Mouse (Mus musculus) R1 (cell line): ENCODE results near the gene Rhobtb1.

Experiments used
- DNase-seq: peaks from one replicate; pipeline ENCODE4 v3.0.0-alpha.2; 2018; ENCODE audit warnings: low read depth, low spot score

The Rhobtb1 gene

DNA sequence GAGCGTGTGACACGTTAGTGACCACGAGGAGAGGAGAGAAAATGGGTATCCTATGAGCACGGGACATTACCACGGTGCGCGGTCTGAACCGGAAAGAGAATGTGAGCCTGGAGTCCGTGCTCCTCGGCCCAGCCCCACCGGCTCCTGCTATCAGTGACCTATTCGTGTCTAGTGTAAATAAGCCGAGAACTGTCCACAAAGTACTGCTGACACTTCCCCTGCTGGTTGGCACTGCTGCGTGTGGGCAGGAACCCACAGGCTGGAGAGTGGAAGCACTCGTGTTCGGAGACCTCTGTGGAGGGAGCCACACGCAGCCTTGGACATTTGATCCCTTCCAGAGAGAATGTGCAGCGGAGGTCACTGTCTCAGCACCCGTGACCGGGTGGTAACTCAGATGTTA, at the start of gene Rhobtb1:
Gene Rhobtb1 (plus strand): TSS at position 390 of the 400 bp plus-strand sequence.
- peak; percentile 8 for DNase-seq

DNA sequence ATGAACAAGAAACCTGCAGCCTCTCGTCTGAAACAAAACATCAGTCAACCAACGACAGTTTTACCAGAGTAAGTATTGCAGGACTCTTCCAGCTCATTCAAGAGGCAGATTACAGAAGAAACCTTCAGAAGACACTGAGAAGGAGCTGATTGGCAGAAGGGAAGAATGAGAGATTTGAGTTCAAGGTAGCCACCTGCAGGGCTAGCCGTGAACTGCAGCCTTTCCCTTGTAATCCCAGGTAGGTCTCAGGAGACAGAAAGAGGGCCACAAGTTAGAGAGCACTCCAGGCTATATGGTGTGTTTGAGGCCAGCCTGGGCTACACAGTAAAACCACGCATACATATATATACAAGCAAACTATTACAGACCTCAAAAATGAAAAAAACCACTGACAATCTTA, 49.2 kb upstream of the Rhobtb1 start:
- DNase-seq: peak; percentile 73

DNA sequence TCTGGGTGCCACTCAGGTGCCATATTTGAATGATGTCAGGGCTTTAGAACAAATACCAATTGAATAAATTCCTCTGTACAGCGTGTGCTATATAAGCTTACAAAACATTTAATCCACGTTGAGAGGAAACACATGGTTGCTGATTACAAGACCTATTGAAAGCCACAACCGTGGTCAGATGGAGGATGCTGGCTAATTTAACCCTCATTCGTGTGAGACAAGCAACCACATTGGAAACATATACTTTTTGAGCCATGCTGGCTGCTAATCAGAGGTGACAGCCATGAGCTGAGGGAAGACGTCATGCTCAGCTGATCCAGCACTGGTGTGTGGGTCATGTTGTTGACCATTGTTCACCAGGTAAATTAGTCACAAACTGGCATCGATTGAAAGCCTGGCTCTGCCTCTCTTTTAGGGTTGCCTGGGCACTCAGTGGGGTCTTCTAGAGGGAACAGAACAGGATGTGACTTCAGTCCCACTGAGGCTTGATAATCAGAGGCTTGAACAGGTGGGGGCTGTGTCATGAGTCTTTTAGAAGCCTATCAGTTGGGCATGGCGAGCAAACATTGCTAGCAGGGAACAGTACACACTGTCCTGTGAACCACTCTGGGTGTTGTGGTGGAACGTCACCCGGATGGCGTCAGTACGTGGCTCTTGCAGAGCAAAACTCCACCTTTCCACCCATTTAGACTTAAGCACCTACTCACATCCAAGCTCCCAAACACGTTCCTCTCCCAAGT, 46.9 kb upstream of the Rhobtb1 start:
- no peak for DNase-seq

- DNase-seq: no peak
These were observed 46.4 kb upstream of the Rhobtb1 start for GRCm38 (mm10) chr10:69104883-69105225.

GRCm38 (mm10) chr10:69106796-69107195, 44.4 kb upstream of the Rhobtb1 start:
- no peak for DNase-seq

DNA sequence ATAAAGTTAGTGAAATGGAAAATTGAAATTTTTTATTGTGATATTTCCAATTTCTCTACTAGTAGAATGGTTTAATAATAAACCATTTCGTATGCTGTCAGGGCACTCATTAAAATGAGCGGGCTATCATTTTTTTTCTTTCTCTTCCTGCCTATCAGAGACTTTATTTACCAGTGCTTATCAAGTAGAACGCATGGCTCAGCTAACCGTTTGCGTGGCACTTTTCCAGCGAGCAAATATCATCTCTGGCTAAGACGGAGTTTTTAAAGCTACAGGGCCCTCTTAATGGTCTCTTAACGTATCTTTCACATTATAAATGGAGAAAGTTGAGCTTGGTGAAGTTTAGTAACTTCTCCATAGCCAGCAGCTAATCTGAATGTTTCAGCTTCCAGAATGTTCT, 44.0 kb upstream of the Rhobtb1 start:
- DNase-seq: no peak

- peak; percentile 57 for DNase-seq
These were observed 36.9 kb upstream of the Rhobtb1 start for GRCm38 (mm10) chr10:69114384-69114783.

- DNase-seq: no peak
These were observed 33.2 kb upstream of the Rhobtb1 start for GRCm38 (mm10) chr10:69117996-69118395.

DNA sequence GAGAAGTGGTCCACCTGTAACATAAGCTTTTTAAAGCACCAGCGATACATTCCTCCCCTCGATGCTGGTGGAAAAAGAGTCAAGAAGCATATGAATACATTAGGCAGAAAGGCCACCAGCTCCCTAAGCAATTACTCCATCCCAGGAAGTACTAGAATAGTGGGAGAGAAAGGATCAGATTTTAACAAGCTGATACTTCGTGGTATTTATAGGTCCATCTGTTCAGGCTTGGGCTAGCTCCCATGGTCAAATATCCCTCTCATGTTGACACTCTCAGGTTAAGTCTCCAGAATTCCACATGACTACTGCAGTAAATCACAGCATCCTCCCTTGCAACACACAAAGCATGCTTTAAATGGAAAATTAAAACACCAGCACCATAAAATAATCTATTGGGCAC, 32.3 kb upstream of the Rhobtb1 start:
- no peak for DNase-seq

DNA sequence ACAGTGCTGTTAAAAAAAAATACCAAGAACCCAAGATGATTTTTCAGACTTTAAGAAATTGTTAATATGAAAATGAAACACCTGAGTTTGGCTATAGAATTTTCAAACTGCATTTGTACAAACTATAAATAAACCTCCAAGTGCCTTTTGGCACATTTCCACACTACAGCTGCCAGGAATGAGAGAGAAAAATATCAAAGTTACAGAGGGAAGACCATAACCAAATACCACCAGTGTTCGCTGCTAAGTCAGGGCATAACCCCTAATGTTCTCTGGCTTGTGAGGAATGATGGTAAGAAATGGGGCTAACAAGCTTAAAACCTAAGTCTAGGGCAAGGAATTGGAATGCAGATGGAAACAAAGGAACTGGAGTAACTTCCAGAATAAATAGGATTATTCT, 31.8 kb upstream of the Rhobtb1 start:
- DNase-seq: no peak

GRCm38 (mm10) chr10:69126546-69126945, 24.7 kb upstream of the Rhobtb1 start:
- DNase-seq: no peak

GRCm38 (mm10) chr10:69128531-69128930, 22.7 kb upstream of the Rhobtb1 start:
- DNase-seq: no peak

GRCm38 (mm10) chr10:69130613-69131012, 20.6 kb upstream of the Rhobtb1 start:
- DNase-seq: no peak

DNA sequence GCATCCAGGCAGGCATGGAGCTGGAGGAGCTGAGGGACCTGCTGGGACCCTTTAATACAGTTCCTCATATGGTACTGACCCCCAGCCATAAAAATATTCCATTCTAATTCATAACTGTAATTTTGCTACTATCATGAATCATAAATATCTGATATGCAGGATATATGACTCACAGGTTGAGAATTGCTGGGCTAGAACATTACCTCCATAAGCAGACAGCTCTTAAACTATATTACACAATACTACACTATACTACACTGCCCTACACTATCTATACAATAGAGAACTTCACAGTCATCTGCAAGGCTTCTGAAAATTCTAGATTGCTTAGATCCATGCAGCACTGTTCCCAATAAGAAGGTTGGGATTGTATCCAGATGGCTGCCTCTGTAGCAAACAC, 16.9 kb upstream of the Rhobtb1 start:
- no peak for DNase-seq

- DNase-seq: no peak
These were observed 14.9 kb upstream of the Rhobtb1 start for GRCm38 (mm10) chr10:69136241-69136828.

DNA sequence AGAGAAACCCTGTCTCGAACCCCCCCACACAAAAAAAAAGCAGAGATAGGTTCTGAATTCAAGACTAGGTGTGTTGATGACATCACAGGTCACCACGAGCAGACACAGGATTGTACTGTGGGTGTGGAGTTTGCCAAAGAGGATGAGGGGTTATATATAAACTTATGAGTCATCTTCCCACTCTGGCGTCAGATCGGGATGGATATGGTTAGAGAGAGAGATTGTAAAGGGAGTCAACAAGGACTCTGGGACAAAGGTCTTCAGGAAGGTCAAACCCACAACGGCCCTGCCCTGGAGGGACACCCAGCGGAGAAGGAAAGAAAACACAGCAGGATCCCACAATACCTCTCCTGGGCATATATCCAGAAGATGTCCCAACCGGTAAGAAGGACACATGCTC, 2.0 kb upstream of the Rhobtb1 start:
- no peak for DNase-seq

DNA sequence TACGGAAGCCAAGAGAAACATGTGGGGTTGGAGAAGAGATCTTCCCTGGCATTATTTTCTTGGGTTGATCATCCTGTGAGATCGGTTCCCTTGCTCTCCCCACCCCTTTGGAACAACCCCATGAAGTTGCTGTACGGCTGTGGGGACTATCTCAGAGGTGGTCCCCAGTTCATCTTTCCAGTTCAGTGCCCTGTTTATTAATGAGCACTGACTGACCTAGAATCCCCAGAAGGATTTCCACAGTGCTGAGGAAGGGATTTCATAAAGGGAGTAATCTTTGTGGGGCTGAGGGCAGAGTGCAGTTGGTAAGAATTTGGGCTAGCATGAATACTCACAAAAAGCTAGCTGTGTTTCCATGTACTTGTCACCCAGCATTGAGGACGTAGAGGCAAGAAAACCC, 1.7 kb downstream of the Rhobtb1 start:
- no peak for DNase-seq

DNA sequence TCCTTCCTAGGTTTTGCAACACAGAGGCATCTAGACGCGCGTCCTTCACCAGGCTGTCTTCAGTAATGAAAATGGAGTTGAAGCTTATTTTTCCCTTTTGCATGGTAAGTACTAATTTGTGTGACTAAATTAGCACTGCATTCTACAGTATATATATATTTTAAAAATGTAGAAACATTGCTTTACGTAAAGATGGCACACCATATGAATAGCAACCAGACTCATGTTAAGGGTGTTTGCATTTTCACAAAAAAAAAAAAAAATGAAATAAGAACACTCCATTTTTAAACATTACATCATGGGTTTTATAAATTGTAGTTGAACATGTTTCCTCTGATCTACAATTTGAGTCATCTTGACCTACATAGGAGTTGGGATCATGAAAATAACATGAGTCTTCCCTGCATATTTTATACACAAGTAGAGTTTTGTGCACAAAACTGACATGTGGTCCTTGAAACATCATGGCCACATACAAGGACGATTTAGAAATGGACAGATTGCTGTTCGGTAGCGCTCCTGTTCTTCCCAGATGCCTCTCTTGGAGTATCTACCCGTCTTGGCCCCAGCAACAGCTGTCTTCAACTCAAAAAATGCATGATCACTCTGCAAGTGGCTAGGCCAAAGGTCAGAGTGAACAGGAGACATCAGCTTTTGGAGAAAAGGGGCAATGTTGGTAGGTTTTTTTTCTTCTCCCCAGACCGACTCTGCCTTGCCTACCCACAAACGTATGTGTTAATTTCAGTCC, 4.4 kb downstream of the Rhobtb1 start:
- no peak for DNase-seq

DNA sequence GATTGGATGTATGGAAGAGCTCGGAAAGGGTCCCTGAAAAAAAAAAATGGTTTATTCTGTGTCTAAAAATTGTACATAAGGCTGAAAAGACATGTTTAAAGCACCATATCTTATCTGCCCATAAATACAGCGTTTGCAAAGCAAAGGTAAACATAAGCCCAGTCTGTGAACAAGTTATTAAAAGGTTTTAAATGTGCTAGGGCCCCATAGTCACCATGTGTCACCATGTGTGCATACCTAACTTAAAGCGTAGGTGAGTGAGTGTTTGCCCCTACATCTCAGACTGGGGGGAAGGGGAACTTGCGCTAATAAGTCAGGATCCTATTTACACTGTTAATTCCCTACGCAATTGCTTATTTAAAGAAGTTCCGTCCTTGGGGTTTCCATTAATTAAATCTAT, 5.2 kb downstream of the Rhobtb1 start:
- no peak for DNase-seq

- peak; percentile 7 for DNase-seq
These were observed 6.2 kb downstream of the Rhobtb1 start for GRCm38 (mm10) chr10:69157471-69157870.

DNA sequence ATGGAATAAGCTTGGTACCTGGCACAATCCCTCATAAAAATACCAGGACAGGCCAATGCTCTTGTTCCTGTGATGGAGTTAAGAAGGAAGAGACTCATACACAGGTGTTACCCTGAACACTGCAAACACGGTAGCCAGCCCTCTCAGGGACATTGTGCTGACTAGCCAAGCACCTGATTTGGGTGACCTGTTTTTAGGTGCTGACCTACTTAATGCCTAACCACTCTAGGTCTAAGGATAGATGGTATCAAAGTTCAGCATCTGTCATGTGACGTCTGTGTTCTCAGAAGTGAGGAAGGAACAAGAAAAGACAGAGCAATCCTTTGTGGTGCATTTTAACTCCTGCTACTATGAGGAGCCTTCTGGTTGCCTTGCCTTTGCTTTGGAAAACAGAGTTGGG, 9.6 kb downstream of the Rhobtb1 start:
- no peak for DNase-seq

GRCm38 (mm10) chr10:69161503-69161902, 10.3 kb downstream of the Rhobtb1 start:
- DNase-seq: no peak

DNA sequence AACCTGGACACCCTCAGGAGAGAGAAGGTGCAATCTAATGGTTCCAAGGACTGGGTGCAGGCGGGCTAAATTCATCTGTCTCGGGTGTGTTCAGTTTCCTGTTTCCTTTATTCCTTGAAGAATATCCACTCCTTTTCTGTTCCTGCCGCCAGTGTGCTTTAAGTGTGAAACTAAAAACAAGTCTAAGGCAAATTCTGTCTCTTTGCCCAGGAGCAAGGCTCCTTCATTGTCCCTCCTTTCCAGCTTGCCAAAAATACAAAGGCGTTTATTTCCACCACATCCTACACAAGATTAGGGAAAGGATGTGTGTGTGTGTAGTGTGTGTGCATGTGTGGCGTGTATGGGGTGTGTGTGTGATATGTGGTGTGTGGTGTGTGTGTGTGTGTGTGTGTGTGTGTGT, 11.3 kb downstream of the Rhobtb1 start:
- no peak for DNase-seq
